Mouse (Mus musculus) ES-E14 (cell line): Measurements from ENCODE around the gene Rhox4b.
"Not testable (repeated sequence)": the region's sequence is repeated elsewhere in the genome, so short reads cannot be mapped to it uniquely, and the experiment has no call there.

Experiments used
- HCFC1 ChIP-seq: IDR thresholded peaks from 2 replicates; pipeline ENCODE4 v1.6.1; 2012; ENCODE audit warnings: low read length, inconsistent platforms, borderline replicate concordance; ENCODE audit not compliant: insufficient read depth
- MAFK ChIP-seq: IDR thresholded peaks from 2 replicates; pipeline ENCODE4 v1.6.1; 2014; ENCODE audit warnings: mild to moderate bottlenecking, low read depth, low read length, inconsistent platforms; ENCODE audit not compliant: insufficient read depth

- not testable (repeated sequence) for TF ChIP-seq MAFK, HCFC1
Observed at GRCm38 (mm10) chrX:37458285-37458684, 26.0 kb downstream of the Rhox4b start, which contains the start of gene Rhox3c.
